Mouse (Mus musculus) erythroblast, adult 5-6 weeks (primary cell): ENCODE measurements around the gene Slc47a2. TPM values are rescaled to one million over a fixed set of nuclear protein-coding genes. Genes with fewer than 3 reads are reported as not detected.

Source experiments
- ATAC-seq: replicated peaks from 2 replicates; pipeline ENCODE4 v1.8.0; 2016; ENCODE audit warnings: moderate number of reproducible peaks, mild to moderate bottlenecking, moderate TSS enrichment, inconsistent platforms; ENCODE audit not compliant: poor library complexity, low FRiP score, severe bottlenecking
- total RNA-seq, 2 experiments: library from RNA; stranded (forward) in 1 of 2; stranded (reverse) in 1 of 2; fragments of 150-400 nt in 1 of 2; fragments of 200-764, 138-1000 nt in 1 of 2; gene quantifications; 2 replicates each; pipeline versions ENCODE4 v1.2.3 to v1.2.4; 2015 to 2017; ENCODE audit warnings: low replicate concordance in 2 of 2

Slc47a2 gene
- total RNA-seq, 2 experiments from 2014 or later = not detected

DNA sequence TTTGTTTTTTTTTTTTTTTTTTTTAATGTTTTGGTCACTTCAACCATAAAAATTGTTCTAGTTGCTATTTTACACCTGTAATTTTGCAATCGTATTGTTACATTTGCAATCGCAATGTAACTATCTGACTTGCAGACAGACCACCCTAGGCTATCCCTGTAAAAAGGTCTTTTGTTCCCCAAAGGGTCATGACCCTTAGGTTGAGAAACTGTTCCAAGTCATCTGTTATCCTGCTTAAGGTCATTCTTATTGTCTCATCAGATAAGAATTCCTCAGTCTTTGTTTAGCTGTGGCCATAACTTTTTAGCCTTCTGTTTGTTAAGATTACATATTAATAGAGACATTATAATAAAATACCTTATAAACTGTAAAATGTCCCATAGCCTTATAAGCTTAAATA, 49.4 kb downstream of the Slc47a2 start:
- ATAC-seq = no peak

DNA sequence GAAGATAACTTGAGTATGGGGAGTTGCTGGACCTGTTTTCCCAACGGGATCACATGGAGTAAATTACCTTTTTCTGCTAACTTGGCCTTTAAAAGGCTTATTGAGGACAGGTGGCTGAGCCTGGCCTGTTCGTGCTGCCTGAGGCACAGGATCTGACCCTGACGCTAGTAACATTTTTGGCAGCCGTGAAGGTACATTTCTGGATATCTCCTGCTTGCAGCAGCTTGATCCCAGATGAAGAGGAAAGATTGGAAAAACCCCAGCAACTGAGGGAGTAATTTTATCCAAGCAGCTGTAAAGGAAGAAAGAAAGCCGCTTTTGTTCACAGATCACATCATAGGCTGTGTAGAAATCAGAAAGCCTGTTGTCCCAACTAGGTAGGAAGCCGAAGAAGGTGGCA, 58.3 kb downstream of the Slc47a2 start:
- no peak for ATAC-seq

DNA sequence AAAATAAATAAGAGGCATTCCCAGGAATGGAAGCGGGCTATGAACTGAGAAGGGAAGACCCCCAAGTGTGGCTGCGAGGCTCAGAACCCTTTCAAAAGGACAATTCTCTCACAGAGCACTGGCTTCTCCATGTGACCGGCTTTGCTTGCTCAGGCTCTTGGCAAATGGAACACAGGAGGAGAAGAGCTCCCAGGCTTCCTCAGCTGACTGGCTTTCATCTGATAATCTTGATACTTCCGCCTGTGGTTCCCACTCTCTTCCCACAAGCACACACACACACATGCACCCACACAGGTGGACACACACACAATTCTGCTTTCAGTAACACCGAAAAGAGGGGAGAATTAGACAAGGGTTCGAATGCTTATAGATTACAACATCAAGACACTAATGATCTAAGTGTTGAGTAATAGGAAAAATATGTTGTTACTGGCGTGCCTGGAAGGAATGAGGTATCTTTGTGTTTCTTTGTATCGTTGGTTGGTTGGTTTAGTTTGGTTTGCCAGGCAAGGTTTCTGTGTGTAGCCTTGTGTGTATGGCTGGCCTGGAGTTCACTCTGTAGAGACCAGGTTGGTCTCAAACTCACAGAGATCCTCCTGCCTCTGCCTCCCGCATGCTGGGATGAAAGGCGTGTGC, 59.1 kb downstream of the Slc47a2 start:
- no peak for ATAC-seq

DNA sequence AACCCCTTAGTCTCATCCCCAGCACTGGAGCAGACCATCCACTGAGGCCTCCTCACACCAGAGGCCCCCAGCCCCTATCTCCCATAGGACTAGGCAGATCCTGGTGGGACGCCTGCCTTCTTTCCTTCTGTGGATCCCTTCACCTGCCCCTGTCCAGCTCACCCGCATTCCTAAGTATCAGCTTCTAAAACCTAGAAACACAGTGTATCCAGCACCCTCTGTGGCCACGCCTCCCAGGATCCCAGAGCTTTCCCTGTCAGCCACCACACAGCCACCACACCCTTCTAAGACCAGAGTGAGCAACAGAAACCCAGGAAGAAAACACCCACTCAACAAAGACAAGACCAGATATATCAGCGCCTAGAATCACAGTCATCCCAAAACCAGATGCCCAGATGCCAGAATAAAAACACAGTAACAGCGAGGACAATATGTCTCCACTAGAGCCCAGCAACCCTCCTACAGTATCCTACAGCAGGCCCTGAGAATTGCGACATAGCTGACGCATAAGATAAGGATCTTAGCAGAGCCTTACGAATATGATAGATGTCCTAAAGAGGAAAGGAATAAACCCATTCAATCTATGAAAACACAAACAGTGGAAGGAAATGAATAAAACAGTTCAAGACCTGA, 64.1 kb downstream of the Slc47a2 start:
- ATAC-seq = no peak

DNA sequence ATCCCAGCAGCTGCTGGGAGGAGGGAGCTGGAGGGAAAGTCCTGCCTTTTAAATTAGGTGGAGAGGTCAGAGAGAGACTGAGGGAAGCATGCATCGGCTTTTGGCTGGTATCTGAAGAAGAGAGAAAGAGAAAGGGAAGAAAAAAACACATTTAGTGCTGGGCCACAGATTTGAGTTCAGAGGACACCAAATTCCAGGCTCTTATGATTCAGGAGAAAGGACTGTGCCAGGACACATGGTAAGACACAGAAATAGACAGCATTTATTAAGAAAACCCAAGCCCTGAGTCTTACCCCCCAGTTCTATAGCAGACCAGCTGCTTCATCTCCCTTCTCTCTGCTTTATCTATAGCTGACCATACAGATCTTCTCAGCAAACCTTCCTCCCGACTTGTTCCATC, 64.7 kb downstream of the Slc47a2 start:
- ATAC-seq = no peak

DNA sequence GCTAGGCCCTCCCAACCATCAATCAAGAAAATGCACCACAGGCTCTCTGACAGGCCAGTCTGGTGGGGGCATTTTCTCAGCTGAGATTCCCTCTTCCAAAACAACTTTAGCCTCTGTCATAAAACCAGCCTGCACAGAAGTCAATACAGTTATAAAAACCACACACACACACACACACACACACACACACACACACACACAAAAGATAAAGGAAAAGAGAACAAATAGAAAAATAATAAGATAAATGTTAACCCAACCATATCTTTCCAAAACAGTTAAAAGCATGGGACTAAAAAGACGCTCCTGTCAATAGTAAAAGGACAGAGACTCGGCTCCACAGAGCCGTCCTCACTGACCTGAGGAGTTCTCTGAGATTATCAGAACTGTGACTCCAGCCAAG, 66.2 kb downstream of the Slc47a2 start:
- no peak for ATAC-seq

DNA sequence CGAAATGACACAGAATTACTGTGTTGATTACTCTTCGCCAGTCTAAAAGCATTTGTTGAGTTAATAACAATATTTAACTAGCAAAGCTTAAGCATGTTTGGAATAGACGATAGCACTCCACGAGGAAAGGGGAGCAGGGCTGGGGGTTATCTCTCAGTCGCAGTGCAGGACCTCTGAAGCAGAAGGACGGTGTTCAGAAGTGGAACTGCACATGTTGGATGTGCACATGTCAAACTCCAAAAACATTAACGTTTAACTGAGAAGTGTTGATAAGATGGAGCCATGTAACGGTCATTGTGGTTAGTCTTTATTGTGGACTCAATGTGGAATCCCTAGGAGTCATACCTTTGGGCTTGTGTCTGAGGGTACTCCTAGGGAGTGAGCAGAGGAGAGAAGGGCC, 67.6 kb downstream of the Slc47a2 start:
- no peak for ATAC-seq

DNA sequence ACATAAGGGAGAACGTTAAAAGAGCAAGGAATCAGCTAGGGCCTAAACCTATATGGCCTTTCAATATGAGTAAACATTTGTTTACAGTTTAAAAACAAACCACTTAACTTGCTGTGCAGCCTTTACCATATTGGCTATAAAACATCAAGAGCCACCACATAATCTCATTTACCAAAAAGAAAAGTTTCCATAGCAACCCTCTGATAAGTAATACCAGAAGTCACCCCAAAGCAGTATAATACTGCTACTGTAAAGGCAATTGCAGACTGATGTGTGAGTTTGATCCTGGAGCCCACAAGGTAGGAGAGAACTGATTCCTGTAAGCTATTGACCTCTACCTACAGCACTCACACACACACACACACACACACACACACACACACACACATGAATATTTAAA, 68.2 kb downstream of the Slc47a2 start:
- no peak for ATAC-seq

DNA sequence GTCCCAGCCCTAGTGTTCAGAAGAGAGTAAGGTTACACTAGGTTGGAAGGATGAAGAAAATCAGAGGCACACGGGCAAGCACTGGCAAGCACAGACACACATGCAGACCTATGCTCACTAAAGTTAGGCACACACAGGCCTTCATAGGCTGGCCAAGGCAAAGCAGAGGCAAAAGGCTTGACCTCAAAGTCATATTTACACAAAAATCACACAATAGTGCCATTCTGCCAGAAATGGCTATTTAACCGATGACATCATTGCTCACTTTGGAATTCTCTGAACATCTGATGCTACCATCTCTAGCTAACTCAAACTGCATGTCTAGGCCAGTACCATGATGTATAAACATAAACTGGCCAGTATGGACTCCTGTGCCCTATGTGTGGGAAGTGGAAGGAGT, 68.7 kb downstream of the Slc47a2 start:
- no peak for ATAC-seq

DNA sequence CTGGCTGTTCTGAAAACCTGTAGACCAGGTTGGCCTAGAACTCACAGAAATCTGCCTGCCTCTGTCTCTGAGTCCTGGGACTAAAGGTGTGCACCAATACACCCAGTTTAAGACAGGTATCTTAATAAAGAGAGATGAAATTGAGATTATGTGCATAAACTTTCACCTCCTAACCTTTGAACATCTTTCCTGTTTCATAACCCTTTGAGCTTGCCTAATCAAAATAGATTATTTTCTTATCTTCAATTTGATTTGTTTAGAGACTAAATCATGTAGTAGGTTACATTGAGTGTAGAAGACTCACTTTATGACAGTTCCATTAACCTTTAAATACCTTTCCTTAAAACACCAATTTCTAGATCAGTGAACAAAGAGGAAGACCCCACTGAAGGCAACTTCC, 71.0 kb downstream of the Slc47a2 start:
- no peak for ATAC-seq

DNA sequence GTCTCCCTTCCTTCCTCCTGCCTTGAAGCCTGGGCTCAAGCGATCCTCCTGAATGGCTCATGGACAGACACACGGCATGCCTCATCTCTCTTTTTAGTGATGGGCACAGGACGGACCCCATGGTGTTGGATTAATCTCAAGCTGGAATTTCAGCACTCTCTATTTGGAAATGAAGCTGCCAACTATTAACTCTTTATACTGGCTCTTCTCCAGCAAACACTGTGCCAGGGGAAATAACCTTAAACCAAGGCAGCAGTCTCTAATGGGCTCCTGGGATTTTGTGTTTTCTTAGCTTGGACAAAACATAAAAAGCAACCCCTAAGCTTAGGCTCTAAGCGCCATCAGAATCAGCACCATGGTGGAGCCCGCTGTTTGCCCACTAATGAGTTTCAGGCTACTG, 72.3 kb downstream of the Slc47a2 start:
- ATAC-seq = no peak

DNA sequence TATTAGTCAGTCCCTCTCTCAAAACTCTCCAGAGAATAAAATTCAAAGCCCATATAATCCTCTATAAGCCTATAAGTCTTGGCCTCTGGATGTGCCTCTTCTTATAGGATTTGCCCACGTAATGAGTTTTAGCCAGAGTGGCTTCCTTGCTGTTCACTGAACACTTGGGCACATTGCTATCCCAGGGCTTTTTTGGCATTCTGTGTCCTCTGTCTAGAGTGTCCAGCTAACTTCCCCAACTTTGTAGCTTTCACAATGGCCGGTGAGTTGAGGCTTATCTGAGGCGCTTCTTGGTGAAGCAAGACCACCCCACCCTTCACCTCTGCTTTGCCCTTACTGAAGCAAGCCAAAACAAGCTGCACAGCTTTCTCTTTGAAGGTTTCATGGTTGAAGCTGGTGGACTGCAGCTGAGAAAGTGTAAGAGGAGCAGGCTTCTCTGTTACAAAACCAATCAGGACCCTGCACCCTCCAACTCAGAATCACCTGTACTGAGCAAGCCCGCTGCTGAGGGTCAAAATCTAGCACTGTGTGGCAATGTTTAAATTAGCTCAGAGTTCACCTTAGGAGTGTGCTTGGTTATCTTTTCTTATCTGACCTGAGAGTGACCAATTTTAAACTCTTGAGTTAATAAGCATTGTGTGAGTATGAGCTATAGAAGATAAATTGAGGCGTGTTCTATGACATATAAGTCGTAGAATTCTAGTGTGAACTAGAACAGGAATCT, 73.9 kb downstream of the Slc47a2 start:
- no peak for ATAC-seq

DNA sequence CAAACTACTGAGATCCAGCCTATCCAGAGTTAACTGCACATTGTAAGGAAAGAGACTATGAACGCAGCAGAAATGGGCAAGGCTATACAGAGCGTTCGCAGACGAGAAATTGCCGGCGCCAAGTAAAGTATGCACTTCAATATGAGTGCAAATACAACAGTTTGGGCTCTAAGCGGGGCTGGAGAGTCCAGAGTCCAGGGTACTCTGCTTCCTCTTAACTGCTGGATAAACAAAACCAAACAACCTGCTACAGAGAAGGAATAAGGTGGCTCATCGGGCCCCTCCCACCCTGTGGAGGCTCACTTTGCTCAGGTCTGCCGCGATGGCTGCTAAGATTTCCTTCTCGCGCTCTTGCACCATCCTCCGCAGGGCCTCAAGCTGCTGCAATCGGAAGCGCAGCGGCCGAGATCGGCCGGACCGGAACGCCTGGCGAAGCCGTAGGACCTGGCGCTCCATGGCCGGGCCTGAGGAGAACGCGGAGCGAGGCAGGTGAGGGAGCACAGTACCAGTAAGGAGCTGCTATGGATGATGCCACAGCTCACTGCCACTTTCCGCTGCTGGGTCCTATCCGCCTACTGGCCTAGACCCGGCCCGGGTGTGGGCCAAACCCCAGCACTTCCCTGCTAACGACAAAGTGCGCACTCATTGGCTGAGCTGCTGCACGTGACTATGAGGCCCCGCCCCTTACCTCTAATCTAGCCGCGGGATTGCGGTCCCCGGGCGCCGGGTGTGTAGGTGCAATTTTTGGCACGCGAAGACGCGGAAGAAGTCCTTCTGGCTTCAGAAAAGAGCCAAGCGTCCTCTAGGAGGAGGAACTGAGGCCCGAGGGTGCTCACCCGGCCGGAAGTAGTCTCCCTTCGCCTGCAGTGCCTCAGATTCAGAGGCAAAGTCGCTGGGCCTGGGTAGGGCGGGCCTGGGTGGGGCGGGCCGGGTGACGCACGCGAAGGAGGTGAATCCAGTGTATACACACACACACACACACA, 75.8 kb downstream of the Slc47a2 start, which contains the start of gene Aldh3a2:
Aldh3a2 (minus strand) TSS at position 914 of the 983 bp plus-strand sequence.
- peak; percentile 100 for ATAC-seq

DNA sequence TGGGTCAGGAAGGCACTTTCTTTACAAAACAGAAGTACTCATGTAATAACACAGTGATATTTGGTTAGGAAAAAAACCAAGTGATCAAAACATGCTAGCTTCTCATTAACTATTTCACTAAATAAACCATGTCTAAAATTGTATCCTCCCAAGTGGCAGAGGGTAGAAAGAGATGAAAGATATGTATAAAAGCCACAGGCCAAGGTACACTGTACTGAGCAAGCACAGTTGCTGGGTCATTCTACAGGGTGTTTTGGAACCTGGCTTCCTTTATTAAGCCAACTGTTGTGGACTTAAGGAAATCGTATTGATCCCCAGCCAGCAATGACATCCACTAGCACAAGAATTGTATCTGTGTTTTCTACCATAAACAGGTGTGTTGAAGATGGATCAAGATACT, 78.8 kb downstream of the Slc47a2 start:
- ATAC-seq = no peak

DNA sequence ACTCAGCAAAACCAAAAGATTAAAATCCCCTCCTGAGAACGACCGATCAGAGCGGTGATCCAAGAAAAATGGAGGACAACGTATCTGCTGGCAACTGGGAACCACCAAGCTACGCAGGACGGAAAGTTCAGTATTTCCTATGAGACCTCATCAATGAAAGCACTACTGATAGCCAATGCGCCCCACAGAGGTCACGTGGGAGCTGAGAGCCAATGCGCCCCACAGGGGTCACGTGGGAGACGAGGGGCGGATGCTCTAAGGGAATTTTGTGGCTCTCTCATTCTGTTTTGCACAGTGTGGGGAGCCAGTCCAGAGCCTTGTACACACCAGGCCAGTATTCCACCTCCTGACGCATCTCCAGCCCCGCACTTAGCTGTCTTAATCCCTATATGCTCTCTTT, 80.1 kb downstream of the Slc47a2 start:
- no peak for ATAC-seq

DNA sequence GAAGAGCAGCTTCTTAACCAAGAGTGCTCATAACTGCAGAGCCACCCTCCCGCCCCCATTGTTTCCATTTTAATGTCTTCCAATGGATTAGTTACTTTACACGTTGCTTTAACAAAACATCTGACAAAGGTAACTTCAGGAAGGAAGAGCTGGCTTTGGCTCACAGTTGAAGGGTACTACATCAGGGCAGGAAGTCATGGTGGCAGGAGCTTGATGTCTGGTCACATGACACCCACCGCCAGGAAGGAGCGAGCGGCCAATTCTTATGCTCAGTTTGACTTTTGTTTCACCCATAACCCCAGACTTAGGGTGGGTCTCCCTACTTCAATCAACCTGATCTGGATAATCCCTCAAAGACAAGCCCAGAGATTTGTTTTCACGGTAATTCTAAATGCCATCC, 83.6 kb downstream of the Slc47a2 start:
- ATAC-seq = no peak

DNA sequence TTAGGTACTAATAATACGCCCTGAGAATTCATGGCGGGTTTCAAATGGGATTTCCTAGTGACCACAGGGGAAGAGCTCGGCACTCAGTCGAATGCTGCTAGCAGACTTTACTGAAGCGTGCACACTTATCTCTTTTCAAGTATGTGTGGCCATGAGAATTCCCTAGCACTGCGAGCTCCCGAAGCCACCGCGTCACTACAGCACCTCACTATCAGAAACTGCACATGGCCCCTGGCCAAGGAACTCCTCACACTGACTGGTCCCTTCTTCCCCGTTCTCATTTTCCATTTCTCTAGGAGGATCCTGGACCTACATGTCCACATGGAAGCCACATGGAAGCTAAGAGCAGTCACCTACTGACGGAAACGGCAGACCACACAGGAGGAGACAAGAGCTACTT, 89.9 kb downstream of the Slc47a2 start:
- no peak for ATAC-seq

DNA sequence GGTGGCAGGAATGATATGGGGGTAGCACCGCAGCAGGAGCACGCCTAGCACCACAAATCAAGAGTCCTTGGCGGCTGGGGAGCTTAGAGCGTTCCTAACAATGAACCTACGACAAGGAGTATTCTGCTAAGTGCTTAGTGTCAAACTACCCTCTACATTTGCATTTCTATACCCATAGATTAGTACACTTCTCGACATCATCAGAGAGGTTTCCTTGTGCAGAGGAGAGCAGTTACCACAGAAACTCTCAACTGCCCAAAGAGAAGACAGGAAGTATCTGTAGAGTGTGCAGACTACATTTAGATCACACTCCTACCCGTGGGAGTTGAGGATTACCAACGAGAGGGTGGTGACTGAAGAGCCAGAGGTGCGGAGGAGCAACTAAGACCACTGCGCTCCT, 90.9 kb downstream of the Slc47a2 start:
- ATAC-seq = no peak
